Mouse (Mus musculus) ovary, adult 18-20 months (tissue): ENCODE results near the gene Zfp235.
A peak's percentile ranks its signal among the peaks of the same experiment; 100 is the strongest.

Source experiments
- DNase-seq: peaks from one replicate; pipeline ENCODE4 v3.0.0; 2022; ENCODE audit warnings: low spot score, mixed read lengths

Gene Zfp235

GRCm38 (mm10) chr7:24133996-24134828 lies at the start of gene Zfp235:
TSS of gene Zfp235 (plus strand) at chr7:24134169.
- peak; percentile 71 for DNase-seq

- no peak for DNase-seq
Observed at GRCm38 (mm10) chr7:24086871-24087270, 47.1 kb upstream of the Zfp235 start.

- DNase-seq = no peak
Observed at GRCm38 (mm10) chr7:24087485-24088125, 46.4 kb upstream of the Zfp235 start.

GRCm38 (mm10) chr7:24104403-24104802 lies 29.6 kb upstream of the Zfp235 start:
- DNase-seq = no peak

- DNase-seq = no peak
Observed at GRCm38 (mm10) chr7:24105144-24105703, 28.7 kb upstream of the Zfp235 start.

GRCm38 (mm10) chr7:24110839-24111238 lies 23.1 kb upstream of the Zfp235 start:
- no peak for DNase-seq

- DNase-seq = no peak
Observed at GRCm38 (mm10) chr7:24111772-24112155, 22.2 kb upstream of the Zfp235 start.

GRCm38 (mm10) chr7:24112156-24112856 lies 21.7 kb upstream of the Zfp235 start, which contains the start of gene Zfp112:
TSS of gene Zfp112 (plus strand) at chr7:24112314.
- peak; percentile 79 for DNase-seq

- DNase-seq = peak; percentile 31
Observed at GRCm38 (mm10) chr7:24113001-24113400, 21.0 kb upstream of the Zfp235 start.

GRCm38 (mm10) chr7:24116655-24117054 lies 17.3 kb upstream of the Zfp235 start:
- no peak for DNase-seq

- DNase-seq = no peak
Observed at GRCm38 (mm10) chr7:24133425-24133995, 459 bp upstream of the Zfp235 start.

GRCm38 (mm10) chr7:24142566-24142965 lies 8.6 kb downstream of the Zfp235 start:
- DNase-seq = no peak

- DNase-seq = no peak
Observed at GRCm38 (mm10) chr7:24153272-24153671, 19.3 kb downstream of the Zfp235 start.

GRCm38 (mm10) chr7:24172191-24172590 lies 38.2 kb downstream of the Zfp235 start:
- no peak for DNase-seq

GRCm38 (mm10) chr7:24174618-24175336 lies 40.8 kb downstream of the Zfp235 start, which contains the start of gene Zfp114:
TSS of gene Zfp114 (plus strand) at chr7:24175060.
- DNase-seq = peak; percentile 9

GRCm38 (mm10) chr7:24175337-24175711 lies 41.4 kb downstream of the Zfp235 start:
- no peak for DNase-seq

- DNase-seq = no peak
Observed at GRCm38 (mm10) chr7:24187611-24188010, 53.6 kb downstream of the Zfp235 start.

- no peak for DNase-seq
Observed at GRCm38 (mm10) chr7:24188901-24189570, 55.1 kb downstream of the Zfp235 start.

GRCm38 (mm10) chr7:24189571-24189944 lies 55.6 kb downstream of the Zfp235 start:
- no peak for DNase-seq

- no peak for DNase-seq
Observed at GRCm38 (mm10) chr7:24191361-24191760, 57.4 kb downstream of the Zfp235 start.
